8 mouse cellular contexts compared by ENCODE assay signal in genomic region chr4:44704369-44704745, GRCm38 (mm10). TPM values are rescaled to one million over a fixed set of nuclear protein-coding genes. Genes with fewer than 3 reads are reported as not detected.
DNase-seq lines count a peak whose midpoint lies in the region; ATAC-seq and TF ChIP-seq lines count a peak whose summit lies in the region.

No protein-coding gene starts in this region.

- in situ Hi-C loops in Patski (cut with MboI; ENCODE audit: low pct_unique_long_range_greater_than_20kb) = no loop called here

- H3K27ac ChIP-seq in hindbrain, embryonic 13.5 days = peak overlapping the region; percentile 48

- POLR2A ChIA-PET in Patski (lab: Charles Lee) = no interaction called here

- no peaks in the 10 kb centered on the region for H3K9me3 ChIP-seq in hindbrain, embryonic 13.5 days

- CTCF ChIA-PET in Patski (lab: Charles Lee) = no interaction called here

- peaks cover 40% of the 10 kb centered on the region for H3K4me1 ChIP-seq in hindbrain, embryonic 13.5 days (replicated peaks)

- no peaks in the 10 kb centered on the region for H3K36me3 ChIP-seq in hindbrain, embryonic 13.5 days

- under 1% methylated on average over 37 of the region's 38 CpGs for WGBS in hindbrain, embryonic 13.5 days

- ATAC-seq in Patski = no peak
- peak; percentile 96 for ATAC-seq in hindbrain, embryonic 13.5 days (ENCODE audit: low FRiP score)

- TF ChIP-seq CTCF in Patski (IDR thresholded peaks at IDR 0.05) = no peak

- H3K9ac ChIP-seq in hindbrain, embryonic 13.5 days = peak overlapping the region; percentile 70

- peak overlapping the region; percentile 67 for H3K4me2 ChIP-seq in hindbrain, embryonic 13.5 days

- peaks cover 71% of the 10 kb centered on the region for H3K27me3 ChIP-seq in Patski
- H3K27me3 ChIP-seq in hindbrain, embryonic 13.5 days = peaks cover 99% of the 10 kb centered on the region

- DNase-seq in Patski (ENCODE audit: low read depth, low spot score) = peak; percentile 9
- peak; percentile 88 to 93 for DNase-seq in cerebellum, postnatal 10 days
- DNase-seq in frontal cortex, postnatal 25 days (ENCODE audit: low spot score in 2 of 2) = peak; percentile 29 to 48
- peak; percentile 62 to 65 for DNase-seq in layer of hippocampus, postnatal 36 days
- DNase-seq in lung, postnatal 14 days = peak; percentile 83
- peak; percentile 90 for DNase-seq in ovary, postnatal 36 days (ENCODE audit: low spot score)
- peak; percentile 78 to 86 for DNase-seq in thymus, postnatal 10 days (ENCODE audit: low spot score in 2 of 2)

- H3K4me3 ChIP-seq in hindbrain, embryonic 13.5 days = peak overlapping the region; percentile 46

RNA-seq across cellular contexts. Expression of gene Pax5, which starts 5.9 kb away (rescaled TPM):
- polyA plus RNA-seq in Patski (2021) = not detected
- polyA plus RNA-seq in hindbrain, embryonic 13.5 days (2015; fragmentation: Nextera tagmentation; extraction: Ambion mirVana) = 2.8 and 6.1 TPM in 2 replicates
- under 1 TPM; 0.05 to 0.99 TPM for total RNA-seq in layer of hippocampus, postnatal 36 days (2021)

RNA-seq across cellular contexts. Expression of gene Zcchc7, which starts 51.3 kb away (rescaled TPM):
- 22.1 TPM for polyA plus RNA-seq in Patski (2021)
- 40.3 and 43.7 TPM in 2 replicates for polyA plus RNA-seq in hindbrain, embryonic 13.5 days (2015; fragmentation: Nextera tagmentation; extraction: Ambion mirVana)
- total RNA-seq in layer of hippocampus, postnatal 36 days (2021) = 10 to 100 TPM; 69.7 to 92.0 TPM

Comparison
In these comparisons a context has a peak if more than half of its experiments do, and no peak if none do; other contexts are left out.
1. DNase-seq: peak in every context shown above with its lines; median percentile 90 in cerebellum, postnatal 10 days; 90 in ovary, postnatal 36 days; 83 in lung, postnatal 14 days; 82 in thymus, postnatal 10 days; 64 in layer of hippocampus, postnatal 36 days; 38 in frontal cortex, postnatal 25 days; 9 in Patski.